Mouse (Mus musculus) embryonic facial prominence, embryonic 11.5 days (tissue): ENCODE data around the gene Tefm. TPM values are rescaled to one million over a fixed set of nuclear protein-coding genes. Genes with fewer than 3 reads are reported as not detected.
"Not testable (repeated sequence)": the region's sequence is repeated elsewhere in the genome, so short reads cannot be mapped to it uniquely, and the experiment has no call there.

Experiments
- ATAC-seq: fragments of 200-750 bp; cut with Nextera tagmentation; replicated peaks from 2 replicates; pipeline ENCODE4 v1.8.0; 2017; ENCODE audit warnings: low read depth; ENCODE audit not compliant: insufficient number of reproducible peaks, low FRiP score, low TSS enrichment
- DNase-seq: peaks from one replicate; pipeline ENCODE4 v3.0.0-alpha.2; 2015; ENCODE audit warnings: low spot score
- H3K27ac ChIP-seq: fragments of 300-500 bp; sonication (generic); replicated peaks from 2 replicates; pipeline ENCODE4 v1.5.1; 2014; ENCODE audit warnings: mild to moderate bottlenecking, low read depth, low read length, control low read depth
- H3K27me3 ChIP-seq: fragments of 300-500 bp; sonication (generic); 2 replicates; pipeline ENCODE4 v1.6.1; 2014; ENCODE audit warnings: mild to moderate bottlenecking, low read length, moderate library complexity, mixed read lengths; ENCODE audit not compliant: control insufficient read depth, insufficient read depth
- H3K36me3 ChIP-seq: fragments of 300-500 bp; sonication (generic); replicated peaks from 2 replicates; pipeline ENCODE4 v1.6.1; 2014; ENCODE audit warnings: low read depth, mild to moderate bottlenecking, low read length, moderate library complexity, mixed read lengths; ENCODE audit not compliant: control insufficient read depth, insufficient read depth
- H3K4me1 ChIP-seq: fragments of 300-500 bp; sonication (generic); 2 replicates; pipeline ENCODE4 v1.6.1; 2014; ENCODE audit warnings: low read length, mixed read lengths; ENCODE audit not compliant: control insufficient read depth, insufficient read depth
- H3K4me2 ChIP-seq: fragments of 300-500 bp; sonication (generic); 2 replicates; pipeline ENCODE4 v1.6.1; 2014; ENCODE audit warnings: low read depth, mild to moderate bottlenecking, control low read depth, low read length, moderate library complexity
- H3K4me3 ChIP-seq: fragments of 300-500 bp; sonication (generic); 2 replicates; pipeline ENCODE4 v1.5.1; 2014; ENCODE audit warnings: low read depth, low read length, control low read depth
- H3K9ac ChIP-seq: fragments of 300-500 bp; sonication (generic); replicated peaks from 2 replicates; pipeline ENCODE4 v1.6.1; 2014; ENCODE audit warnings: mild to moderate bottlenecking, control low read depth, low read length
- H3K9me3 ChIP-seq: fragments of 300-500 bp; sonication (generic); replicated peaks from 2 replicates; pipeline ENCODE4 v1.6.1; 2016; ENCODE audit warnings: mild to moderate bottlenecking, low read length, inconsistent platforms, mixed read lengths; ENCODE audit not compliant: control insufficient read depth
- WGBS: fragments of 180-500 bp; shearing (Covaris S2); extraction: QIAGEN DNeasy Blood & Tissue Kit; methylation state at CpG from one replicate; pipeline ENCODE4 v1.1.7; 2014; 5-methylcytosine and 5-hydroxymethylcytosine counted together
- polyA plus RNA-seq: library from polyadenylated mRNA; unstranded; fragments of >200 nt; fragmentation: Nextera tagmentation; extraction: Ambion mirVana; gene quantifications from 2 replicates; pipeline ENCODE4 v1.2.1, GENCODE M21; 2014

The Tefm gene
- polyA plus RNA-seq: 28.4 and 29.6 TPM in 2 replicates

DNA sequence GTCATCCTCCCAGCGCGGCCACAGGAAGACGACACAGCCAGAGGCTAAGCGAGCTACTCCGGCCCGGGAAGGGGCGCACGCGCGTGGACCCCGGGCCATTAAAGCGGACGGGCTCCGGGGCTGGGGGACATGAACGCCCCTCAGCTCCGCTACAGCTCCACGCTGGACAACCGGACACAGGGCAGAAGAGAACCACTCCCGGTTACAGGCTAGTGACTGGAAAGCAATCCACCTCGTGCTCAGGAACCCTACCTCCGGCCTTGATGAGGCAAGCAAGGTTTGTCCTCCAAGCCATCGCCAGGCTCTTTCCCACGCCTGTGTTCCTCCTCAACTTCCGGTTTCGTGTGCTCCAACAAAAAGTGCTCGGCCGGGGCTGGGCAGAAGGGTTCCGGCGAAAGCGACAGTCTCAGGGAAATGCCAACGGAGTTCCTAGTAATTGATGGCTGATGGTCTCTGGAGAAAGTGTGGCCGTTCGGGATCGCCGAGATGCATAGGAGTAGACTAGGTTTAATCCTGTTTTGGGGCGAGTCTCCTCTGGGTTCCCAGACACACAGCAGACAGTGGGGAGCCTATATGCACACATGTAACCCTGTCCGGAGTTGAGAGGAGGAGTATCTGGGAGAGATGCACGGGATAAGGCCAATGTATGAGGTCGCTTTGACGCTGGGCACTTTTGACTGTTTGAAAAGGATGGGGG lies at the start of gene Tefm:
Gene Tefm, minus strand, starts transcription at position 351 of the 697 bp plus-strand sequence.
- under 1% methylated on average over 40 of the region's 40 CpGs for WGBS
- no peaks in the 10 kb centered on the region for H3K27me3 ChIP-seq
- peak; percentile 92 for DNase-seq
- peak; percentile 87 for ATAC-seq
- H3K4me2 ChIP-seq: peak within 1 kb of the TSS; percentile 67
- no peaks in the 10 kb centered on the region for H3K36me3 ChIP-seq
- H3K27ac ChIP-seq: peak within 1 kb of the TSS; percentile 70
- H3K9ac ChIP-seq: peak within 1 kb of the TSS; percentile 90
- peak within 1 kb of the TSS; percentile 70 for H3K4me3 ChIP-seq
- H3K4me1 ChIP-seq: no peaks in the 10 kb centered on the region
- no peaks in the 10 kb centered on the region for H3K9me3 ChIP-seq

DNA sequence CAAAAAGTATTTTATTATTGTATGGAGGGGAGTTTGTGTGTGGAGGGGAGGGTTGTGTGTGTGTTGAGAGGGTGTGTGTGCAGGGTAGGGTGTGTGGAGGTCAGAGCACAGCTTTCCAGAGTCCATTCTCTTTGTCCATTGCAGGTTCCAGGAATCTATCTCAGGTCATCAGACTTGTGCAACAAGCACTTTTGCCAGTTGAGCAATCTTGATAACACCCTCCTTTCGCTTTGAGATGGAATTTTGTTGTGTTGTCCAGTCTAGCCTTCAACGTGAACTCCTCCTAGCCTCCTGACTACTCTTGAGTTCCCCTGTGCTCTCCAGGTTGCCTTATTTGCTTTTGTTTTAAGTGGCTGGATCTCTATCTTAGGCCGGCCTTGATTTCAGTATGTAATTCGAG lies 48.3 kb upstream of the Tefm start:
- Histone ChIP-seq H3K27me3 (no peaks in the 10 kb centered on the region), H3K27ac (no peak overlapping the region), H3K9ac (no peak overlapping the region), H3K4me3 (no peak overlapping the region), H3K4me2 (no peak overlapping the region), H3K4me1 (no peaks in the 10 kb centered on the region), H3K9me3 (no peaks in the 10 kb centered on the region), H3K36me3 (no peaks in the 10 kb centered on the region)
- 67% methylated on average over 4 of the region's 4 CpGs for WGBS
- ATAC-seq (no peak), DNase-seq (no peak)

DNA sequence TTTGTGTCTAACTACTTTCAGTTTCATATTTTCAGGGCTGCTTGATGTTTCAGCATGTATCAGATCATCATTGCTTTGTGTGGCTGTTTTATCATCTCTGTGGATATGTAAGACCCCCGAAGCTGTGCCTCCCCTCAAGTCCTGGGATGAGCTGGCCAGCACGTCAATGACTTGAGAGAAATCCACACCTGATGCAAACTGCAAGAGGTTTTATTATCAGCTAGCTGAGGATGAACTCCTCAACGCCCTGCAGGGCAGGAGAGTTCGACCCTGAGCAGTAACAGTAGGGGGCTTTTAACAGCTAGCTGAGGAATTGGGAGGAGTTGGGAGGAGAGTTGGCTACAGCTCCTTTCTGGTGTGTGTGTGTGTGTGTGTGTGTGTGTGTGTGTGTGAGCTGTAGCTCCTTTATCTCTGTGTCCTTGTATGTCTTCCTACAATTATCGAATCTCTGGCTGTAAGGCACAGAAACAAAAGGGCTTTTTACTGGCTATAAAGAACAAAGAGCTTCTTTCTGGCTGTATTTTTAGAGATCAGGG lies 43.5 kb upstream of the Tefm start:
- ATAC-seq, H3K27me3 ChIP-seq, H3K4me2 ChIP-seq, H3K9me3 ChIP-seq, H3K27ac ChIP-seq, DNase-seq, H3K4me3 ChIP-seq, H3K9ac ChIP-seq, H3K36me3 ChIP-seq, H3K4me1 ChIP-seq: not testable (repeated sequence)
- 58% methylated on average over 5 of the region's 5 CpGs for WGBS

DNA sequence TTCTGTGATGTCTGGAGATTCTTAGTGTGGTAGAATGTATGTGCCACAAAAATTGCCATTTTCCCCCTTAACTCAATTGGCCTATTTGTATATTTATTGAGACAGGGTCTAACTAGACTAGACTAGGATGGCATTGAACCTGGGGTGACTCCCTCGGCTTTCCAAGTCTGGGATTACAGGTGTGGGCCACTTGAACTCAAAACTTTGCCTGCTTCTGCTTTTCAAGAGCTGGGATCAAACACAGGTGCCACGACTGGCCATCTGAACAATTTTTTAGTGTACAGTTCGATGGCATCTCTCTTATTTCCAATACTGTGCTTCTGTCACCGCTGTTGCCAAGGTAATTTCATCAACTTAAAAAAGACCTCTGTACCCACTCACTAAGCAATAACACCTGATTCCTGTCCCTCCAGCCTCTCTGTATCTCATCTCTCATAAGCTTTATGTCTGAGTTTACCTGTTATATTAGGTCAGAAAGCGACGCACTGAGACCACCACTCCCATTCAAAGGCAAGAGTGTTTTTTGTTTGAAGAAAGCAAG lies 42.6 kb upstream of the Tefm start:
- 84% methylated on average over 6 of the region's 6 CpGs for WGBS
- Histone ChIP-seq H3K4me1 (no peaks in the 10 kb centered on the region), H3K36me3 (no peaks in the 10 kb centered on the region), H3K27ac (no peak overlapping the region), H3K9me3 (no peaks in the 10 kb centered on the region), H3K4me3 (no peak overlapping the region), H3K4me2 (peak overlapping the region; percentile 72), H3K27me3 (no peaks in the 10 kb centered on the region), H3K9ac (peak overlapping the region; percentile 77; the same call in 1 of the 2 replicates)
- no peak for ATAC-seq
- no peak for DNase-seq

DNA sequence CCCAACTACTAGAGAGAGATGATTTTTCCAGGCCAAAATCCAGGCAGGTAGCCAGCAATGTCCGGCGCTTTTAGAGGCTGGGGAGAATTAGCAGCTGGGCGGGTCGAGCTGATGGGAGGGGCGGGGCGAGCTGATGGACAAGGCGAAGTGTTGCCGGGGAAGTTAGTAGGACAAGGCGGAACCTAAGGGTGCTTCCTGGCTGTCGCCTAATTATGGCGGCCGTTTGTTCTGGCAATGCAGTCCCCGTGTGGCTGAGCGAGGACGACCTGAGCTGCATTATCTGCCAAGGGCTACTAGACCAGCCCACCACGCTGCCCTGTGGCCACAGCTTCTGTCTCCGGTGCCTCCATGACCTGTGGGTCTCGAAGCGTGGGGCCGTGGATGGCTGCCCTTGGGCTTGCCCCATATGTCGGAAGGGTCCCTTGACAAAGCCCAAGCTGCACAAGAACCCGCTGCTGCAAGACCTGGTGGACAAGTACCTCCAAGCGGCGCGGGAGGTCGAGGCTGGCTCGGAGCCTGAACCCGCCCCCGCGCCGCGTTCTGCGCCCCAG lies 41.8 kb upstream of the Tefm start, which contains the start of gene Rnf135:
Gene Rnf135, plus strand, starts transcription at position 147 of the 551 bp plus-strand sequence.
- peak; percentile 76 for ATAC-seq

DNA sequence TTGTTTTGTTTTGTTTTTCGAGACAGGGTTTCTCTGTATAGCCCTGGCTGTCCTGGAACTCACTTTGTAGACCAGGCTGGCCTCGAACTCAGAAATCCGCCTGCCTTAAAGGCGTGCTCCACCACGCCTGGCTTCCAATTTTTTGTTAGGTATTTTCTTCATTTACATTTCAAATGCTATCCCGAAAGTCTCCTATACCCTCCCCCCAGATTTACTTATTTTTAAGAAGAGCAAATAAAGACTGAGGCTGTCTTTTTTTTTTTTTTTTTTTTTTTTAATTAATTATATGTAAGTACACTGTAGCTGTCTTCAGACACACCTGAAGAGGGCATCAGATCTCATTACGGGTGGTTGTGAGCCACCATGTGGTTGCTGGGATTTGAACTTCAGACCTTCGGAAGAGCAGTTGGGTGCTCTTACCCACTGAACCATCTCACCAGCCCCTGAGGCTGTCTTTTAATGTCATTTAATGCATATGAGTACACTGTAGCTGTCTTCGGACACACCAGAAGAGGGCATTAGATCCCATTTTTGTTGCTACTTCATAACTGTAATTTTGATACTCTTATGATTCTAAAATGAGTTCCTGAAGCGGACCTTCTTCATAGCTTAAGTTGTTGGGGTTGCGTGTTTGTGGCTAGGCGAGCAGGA lies 41.2 kb upstream of the Tefm start:
- WGBS: 42% methylated on average over 12 of the region's 12 CpGs
- peak overlapping the region; percentile 59 for H3K4me3 ChIP-seq
- H3K27me3 ChIP-seq, H3K9me3 ChIP-seq, H3K36me3 ChIP-seq, H3K4me1 ChIP-seq, ATAC-seq, H3K27ac ChIP-seq: not testable (repeated sequence)
- H3K4me2 ChIP-seq: peak overlapping the region; percentile 72
- peak; percentile 50 for DNase-seq
- H3K9ac ChIP-seq: peak overlapping the region; percentile 77

More for the DNA sequence above, 41.8 kb upstream of the Tefm start, which contains the start of gene Rnf135:
- H3K27me3 ChIP-seq: no peaks in the 10 kb centered on the region
- no peaks in the 10 kb centered on the region for H3K4me1 ChIP-seq
- peak; percentile 81 for DNase-seq
- peak within 1 kb of the TSS; percentile 41 for H3K27ac ChIP-seq
- H3K36me3 ChIP-seq: no peaks in the 10 kb centered on the region
- H3K9ac ChIP-seq: peak within 1 kb of the TSS; percentile 77
- WGBS: 1% methylated on average over 33 of the region's 33 CpGs
- peak within 1 kb of the TSS; percentile 72 for H3K4me2 ChIP-seq
- H3K9me3 ChIP-seq: no peaks in the 10 kb centered on the region
- H3K4me3 ChIP-seq: peak within 1 kb of the TSS; percentile 59

DNA sequence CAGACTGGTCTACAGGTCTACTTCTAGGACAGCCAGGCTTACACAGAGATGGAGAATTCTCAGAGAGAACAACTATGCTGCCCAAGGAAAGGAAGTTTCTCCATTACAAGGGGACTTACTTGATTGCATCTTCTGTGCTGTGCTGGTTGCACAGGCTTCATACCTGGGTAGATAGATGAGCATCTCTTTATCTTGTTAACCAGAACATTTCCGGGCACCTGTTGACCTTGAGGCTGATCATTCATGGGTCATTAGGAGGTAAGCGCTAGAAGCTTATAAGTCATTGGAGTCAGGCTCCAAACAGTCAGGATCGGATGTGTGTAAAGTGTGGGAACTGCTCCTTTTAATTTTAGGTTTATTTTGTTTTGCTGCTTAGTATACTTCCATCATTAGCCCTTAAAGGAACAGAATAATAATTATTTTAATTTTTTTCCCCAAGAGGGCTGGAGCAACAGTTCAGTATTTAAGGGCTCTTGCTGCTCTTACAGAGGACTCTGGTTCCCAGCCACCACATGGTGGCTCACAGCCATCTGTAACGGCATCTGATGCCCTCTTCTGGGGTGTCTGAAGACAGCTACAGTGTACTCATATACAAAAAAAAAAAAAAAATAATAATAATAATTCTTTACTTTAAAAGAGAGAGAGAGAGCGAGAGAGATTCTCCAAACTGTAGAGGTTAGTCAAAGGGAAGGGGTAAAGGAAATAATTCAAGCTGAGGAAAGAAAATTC lies 39.2 kb upstream of the Tefm start:
- WGBS: 71% methylated on average over 5 of the region's 5 CpGs
- Histone ChIP-seq H3K27ac (no peak overlapping the region), H3K4me2 (no peak overlapping the region), H3K9me3 (no peaks in the 10 kb centered on the region), H3K9ac (no peak overlapping the region), H3K4me1 (no peaks in the 10 kb centered on the region), H3K36me3 (no peaks in the 10 kb centered on the region), H3K27me3 (no peaks in the 10 kb centered on the region), H3K4me3 (no peak overlapping the region)
- DNase-seq: no peak
- ATAC-seq: no peak
